Mouse (Mus musculus) megakaryocyte progenitor cell, adult 5-6 weeks (primary cell): ENCODE results near the gene Gart. TPM values are rescaled to one million over a fixed set of nuclear protein-coding genes. Genes with fewer than 3 reads are reported as not detected.
A peak's percentile ranks its signal among the peaks of the same experiment; 100 is the strongest.

Source experiments
- ATAC-seq: replicated peaks from 2 replicates; pipeline ENCODE4 v1.8.0; 2016; ENCODE audit warnings: mild to moderate bottlenecking, moderate TSS enrichment, inconsistent platforms; ENCODE audit not compliant: poor library complexity
- total RNA-seq, 2 experiments: library from RNA; stranded (forward) in 1 of 2; stranded (reverse) in 1 of 2; fragments of 157-497, 149-512 nt in 1 of 2; fragments of 200-1000 nt in 1 of 2; gene quantifications; 2 replicates each; pipeline versions ENCODE4 v1.2.3 to v1.2.4; 2015 to 2017

Gene Gart
- total RNA-seq, 2 experiments from 2014 or later, result 162 to 438 TPM

GRCm38 (mm10) chr16:91612525-91612924 is 34.2 kb downstream of the Gart start:
- ATAC-seq, result no peak

- peak; percentile 64 for ATAC-seq
Observed at GRCm38 (mm10) chr16:91611248-91611647, 35.5 kb downstream of the Gart start.

- no peak for ATAC-seq
Observed at GRCm38 (mm10) chr16:91609501-91610245, 37.1 kb downstream of the Gart start.

GRCm38 (mm10) chr16:91606958-91607357 is 39.8 kb downstream of the Gart start:
- ATAC-seq, result peak; percentile 86

- ATAC-seq, result no peak
Observed at GRCm38 (mm10) chr16:91605156-91605555, 41.6 kb downstream of the Gart start.

- peak; percentile 18 for ATAC-seq
Observed at GRCm38 (mm10) chr16:91601693-91602092, 45.1 kb downstream of the Gart start.

GRCm38 (mm10) chr16:91601081-91601480 is 45.7 kb downstream of the Gart start:
- ATAC-seq, result no peak

GRCm38 (mm10) chr16:91599242-91599641 is 47.5 kb downstream of the Gart start:
- ATAC-seq, result no peak

GRCm38 (mm10) chr16:91597672-91598010 is 49.1 kb downstream of the Gart start, which contains the start of gene Tmem50b:
Gene Tmem50b (minus strand): TSS chr16:91597800.
- peak; percentile 92 for ATAC-seq

GRCm38 (mm10) chr16:91596779-91597671 is 49.7 kb downstream of the Gart start:
- peak; percentile 9; the same call in 1 of the 2 replicates for ATAC-seq

GRCm38 (mm10) chr16:91596397-91596778 is 50.4 kb downstream of the Gart start:
- ATAC-seq, result peak; percentile 43

GRCm38 (mm10) chr16:91595076-91595475 is 51.7 kb downstream of the Gart start:
- no peak for ATAC-seq

- no peak for ATAC-seq
Observed at GRCm38 (mm10) chr16:91593262-91593661, 53.5 kb downstream of the Gart start.

- no peak for ATAC-seq
Observed at GRCm38 (mm10) chr16:91592162-91592561, 54.6 kb downstream of the Gart start.

- no peak for ATAC-seq
Observed at GRCm38 (mm10) chr16:91588703-91589102, 58.0 kb downstream of the Gart start.

GRCm38 (mm10) chr16:91587730-91588453 is 58.9 kb downstream of the Gart start:
- peak; percentile 75 for ATAC-seq

GRCm38 (mm10) chr16:91586244-91586643 is 60.5 kb downstream of the Gart start:
- no peak for ATAC-seq

GRCm38 (mm10) chr16:91585617-91586016 is 61.1 kb downstream of the Gart start:
- no peak for ATAC-seq

GRCm38 (mm10) chr16:91582307-91582706 is 64.4 kb downstream of the Gart start:
- peak; percentile 72 for ATAC-seq

- no peak for ATAC-seq
Observed at GRCm38 (mm10) chr16:91578980-91579720, 67.6 kb downstream of the Gart start.

- no peak for ATAC-seq
Observed at GRCm38 (mm10) chr16:91575151-91575550, 71.6 kb downstream of the Gart start.
